Mouse (Mus musculus) intestine, embryonic 15.5 days (tissue): ENCODE results near the gene Selenos. TPM values are rescaled to one million over a fixed set of nuclear protein-coding genes. Genes with fewer than 3 reads are reported as not detected.
A peak's percentile ranks its signal among the peaks of the same experiment; 100 is the strongest.

Experiments used
- ATAC-seq: fragments of 200-750 bp; cut with Nextera tagmentation; 2 replicates; pipeline ENCODE4 v1.8.0; 2017; ENCODE audit warnings: moderate TSS enrichment, moderate library complexity
- H3K27ac ChIP-seq: fragments of 300-500 bp; sonication (generic); 2 replicates; pipeline ENCODE4 v1.5.1; 2015; ENCODE audit warnings: mild to moderate bottlenecking, inconsistent platforms
- H3K27me3 ChIP-seq: fragments of 300-500 bp; sonication (generic); replicated peaks from 2 replicates; pipeline ENCODE4 v1.6.1; 2015; ENCODE audit warnings: inconsistent platforms
- H3K36me3 ChIP-seq: fragments of 300-500 bp; sonication (generic); 2 replicates; pipeline ENCODE4 v1.6.1; 2015; ENCODE audit warnings: inconsistent platforms
- H3K4me1 ChIP-seq: fragments of 300-500 bp; sonication (generic); replicated peaks from 2 replicates; pipeline ENCODE4 v1.6.1; 2015; ENCODE audit warnings: inconsistent platforms
- H3K4me2 ChIP-seq: fragments of 300-500 bp; sonication (generic); replicated peaks from 2 replicates; pipeline ENCODE4 v1.6.1; 2015; ENCODE audit warnings: mild to moderate bottlenecking, inconsistent platforms
- H3K4me3 ChIP-seq: fragments of 300-500 bp; sonication (generic); replicated peaks from 2 replicates; pipeline ENCODE4 v1.5.1; 2015; ENCODE audit warnings: inconsistent platforms
- H3K9ac ChIP-seq: fragments of 300-500 bp; sonication (generic); 2 replicates; pipeline ENCODE4 v1.6.1; 2015; ENCODE audit warnings: inconsistent platforms
- H3K9me3 ChIP-seq: fragments of 300-500 bp; sonication (generic); 2 replicates; pipeline ENCODE4 v1.6.1; 2016; ENCODE audit warnings: inconsistent platforms
- WGBS: fragments of 180-500 bp; shearing (Covaris S2); methylation state at CpG from one replicate; pipeline ENCODE4 v1.1.7; 2015; 5-methylcytosine and 5-hydroxymethylcytosine counted together
- polyA plus RNA-seq: library from polyadenylated mRNA; unstranded; fragments of >200 nt; fragmentation: Nextera tagmentation; extraction: Ambion mirVana; gene quantifications from 2 replicates; pipeline ENCODE4 v1.2.1, GENCODE M21; 2015

Gene Selenos
- 107 and 114 TPM in 2 replicates for polyA plus RNA-seq

GRCm38 (mm10) chr7:66079364-66080230 is at the start of gene Selenos:
Gene Selenos (plus strand): TSS chr7:66079649.
- H3K4me3 ChIP-seq, result peak within 1 kb of the TSS; percentile 76
- peaks cover 18% of the 10 kb centered on the region for H3K4me1 ChIP-seq
- peak; percentile 100 for ATAC-seq
- no peaks in the 10 kb centered on the region for H3K9me3 ChIP-seq
- peaks cover 16% of the 10 kb centered on the region for H3K36me3 ChIP-seq
- WGBS, result under 1% methylated on average over 65 of the region's 65 CpGs
- peak within 1 kb of the TSS; percentile 76 for H3K9ac ChIP-seq
- peak within 1 kb of the TSS; percentile 57 for H3K27ac ChIP-seq
- peak within 1 kb of the TSS; percentile 76 for H3K4me2 ChIP-seq
- no peaks in the 10 kb centered on the region for H3K27me3 ChIP-seq

GRCm38 (mm10) chr7:66036809-66037208 is 42.6 kb upstream of the Selenos start:
- Histone ChIP-seq H3K9me3 (no peaks in the 10 kb centered on the region), H3K36me3 (no peaks in the 10 kb centered on the region), H3K9ac (no peak overlapping the region; the same call in 1 of the 2 replicates), H3K4me1 (peaks cover 5% of the 10 kb centered on the region; the same call in 1 of the 2 replicates), H3K27me3 (no peaks in the 10 kb centered on the region; the same call in 1 of the 2 replicates), H3K4me3 (no peak overlapping the region), H3K4me2 (no peak overlapping the region), H3K27ac (no peak overlapping the region)
- 38% methylated on average over 8 of the region's 8 CpGs for WGBS
- ATAC-seq, result no peak

- Histone ChIP-seq H3K27ac (no peak overlapping the region), H3K9ac (no peak overlapping the region), H3K4me2 (no peak overlapping the region), H3K4me1 (peaks cover 5% of the 10 kb centered on the region; the same call in 1 of the 2 replicates), H3K27me3 (no peaks in the 10 kb centered on the region; the same call in 1 of the 2 replicates), H3K4me3 (no peak overlapping the region), H3K36me3 (no peaks in the 10 kb centered on the region), H3K9me3 (no peaks in the 10 kb centered on the region)
- WGBS, result 68% methylated on average over 3 of the region's 3 CpGs
- ATAC-seq, result no peak
Measured at GRCm38 (mm10) chr7:66038261-66038660, 41.2 kb upstream of the Selenos start.

GRCm38 (mm10) chr7:66038730-66039129 is 40.7 kb upstream of the Selenos start:
- Histone ChIP-seq H3K27ac (no peak overlapping the region), H3K9ac (no peak overlapping the region), H3K4me3 (no peak overlapping the region), H3K9me3 (no peaks in the 10 kb centered on the region), H3K4me1 (peaks cover 5% of the 10 kb centered on the region; the same call in 1 of the 2 replicates), H3K4me2 (no peak overlapping the region), H3K27me3 (no peaks in the 10 kb centered on the region; the same call in 1 of the 2 replicates), H3K36me3 (no peaks in the 10 kb centered on the region)
- 86% methylated on average over 11 of the region's 11 CpGs for WGBS
- no peak for ATAC-seq

GRCm38 (mm10) chr7:66040026-66040814 is 39.2 kb upstream of the Selenos start:
- no peak overlapping the region for H3K4me3 ChIP-seq
- no peak overlapping the region for H3K4me2 ChIP-seq
- H3K9me3 ChIP-seq, result no peaks in the 10 kb centered on the region
- peaks cover 3% of the 10 kb centered on the region; the same call in 1 of the 2 replicates for H3K27me3 ChIP-seq
- no peak for ATAC-seq
- no peaks in the 10 kb centered on the region for H3K36me3 ChIP-seq
- WGBS, result 77% methylated on average over 18 of the region's 18 CpGs
- no peak overlapping the region for H3K27ac ChIP-seq
- no peak overlapping the region for H3K9ac ChIP-seq
- peaks cover 5% of the 10 kb centered on the region; the same call in 1 of the 2 replicates for H3K4me1 ChIP-seq

GRCm38 (mm10) chr7:66043552-66044459 is 35.6 kb upstream of the Selenos start, which contains the start of gene Gm45213:
Gene Gm45213 (plus strand): TSS chr7:66043602.
- Histone ChIP-seq H3K4me3 (no peak within 1 kb of the TSS), H3K9ac (no peak within 1 kb of the TSS), H3K4me2 (no peak within 1 kb of the TSS), H3K27me3 (0 out of 2 replicates have a peak, but pooled peaks cover 4% of the 10 kb centered on the region), H3K9me3 (no peaks in the 10 kb centered on the region), H3K4me1 (no peaks in the 10 kb centered on the region), H3K36me3 (no peaks in the 10 kb centered on the region), H3K27ac (no peak within 1 kb of the TSS)
- ATAC-seq, result no peak
- 77% methylated on average over 10 of the region's 10 CpGs for WGBS

GRCm38 (mm10) chr7:66044617-66045016 is 34.8 kb upstream of the Selenos start:
- Histone ChIP-seq H3K9ac (no peak overlapping the region), H3K4me3 (no peak overlapping the region), H3K27me3 (0 out of 2 replicates have a peak, but pooled peaks cover 4% of the 10 kb centered on the region), H3K27ac (no peak overlapping the region), H3K4me1 (no peaks in the 10 kb centered on the region), H3K36me3 (no peaks in the 10 kb centered on the region), H3K9me3 (no peaks in the 10 kb centered on the region), H3K4me2 (no peak overlapping the region)
- ATAC-seq, result no peak
- 51% methylated on average over 9 of the region's 9 CpGs for WGBS

GRCm38 (mm10) chr7:66046921-66047918 is 32.2 kb upstream of the Selenos start:
- Histone ChIP-seq H3K4me3 (no peak overlapping the region), H3K4me1 (no peaks in the 10 kb centered on the region), H3K27me3 (0 out of 2 replicates have a peak, but pooled peaks cover 4% of the 10 kb centered on the region), H3K9me3 (no peaks in the 10 kb centered on the region), H3K4me2 (no peak overlapping the region), H3K36me3 (no peaks in the 10 kb centered on the region), H3K9ac (no peak overlapping the region), H3K27ac (no peak overlapping the region)
- ATAC-seq, result no peak
- 61% methylated on average over 17 of the region's 17 CpGs for WGBS

- Histone ChIP-seq H3K9me3 (no peaks in the 10 kb centered on the region), H3K27me3 (0 out of 2 replicates have a peak, but pooled peaks cover 4% of the 10 kb centered on the region), H3K4me3 (no peak overlapping the region), H3K27ac (no peak overlapping the region), H3K4me2 (no peak overlapping the region), H3K4me1 (no peaks in the 10 kb centered on the region), H3K9ac (no peak overlapping the region), H3K36me3 (no peaks in the 10 kb centered on the region)
- no peak for ATAC-seq
- 69% methylated on average over 4 of the region's 4 CpGs for WGBS
Measured at GRCm38 (mm10) chr7:66047975-66048374, 31.5 kb upstream of the Selenos start.

- Histone ChIP-seq H3K36me3 (no peaks in the 10 kb centered on the region), H3K27ac (no peak overlapping the region)
Measured at GRCm38 (mm10) chr7:66048446-66049230, 30.8 kb upstream of the Selenos start.

More at GRCm38 (mm10) chr7:66048446-66049230, 30.8 kb upstream of the Selenos start:
- no peak overlapping the region for H3K4me2 ChIP-seq
- H3K4me1 ChIP-seq, result no peaks in the 10 kb centered on the region
- WGBS, result 82% methylated on average over 12 of the region's 12 CpGs
- 0 out of 2 replicates have a peak, but pooled peaks cover 4% of the 10 kb centered on the region for H3K27me3 ChIP-seq
- no peak for ATAC-seq
- no peak overlapping the region for H3K4me3 ChIP-seq
- no peak overlapping the region for H3K9ac ChIP-seq
- no peaks in the 10 kb centered on the region for H3K9me3 ChIP-seq
